Mouse (Mus musculus) heart, embryonic 12.5 days (tissue): ENCODE data around the gene B830017H08Rik. TPM values are rescaled to one million over a fixed set of nuclear protein-coding genes. Genes with fewer than 3 reads are reported as not detected.

Experiments
- ATAC-seq: fragments of 200-750 bp; cut with Nextera tagmentation; 2 replicates; pipeline ENCODE4 v1.8.0; 2017; ENCODE audit warnings: moderate TSS enrichment, moderate library complexity; ENCODE audit not compliant: insufficient number of reproducible peaks, low FRiP score
- H3K27ac ChIP-seq: fragments of 300-500 bp; sonication (generic); 2 replicates; pipeline ENCODE4 v1.5.1; 2016; ENCODE audit warnings: mild to moderate bottlenecking, moderate library complexity; ENCODE audit not compliant: poor library complexity, severe bottlenecking
- H3K27me3 ChIP-seq: fragments of 300-500 bp; sonication (generic); replicated peaks from 2 replicates; pipeline ENCODE4 v1.6.1; 2016; ENCODE audit warnings: mild to moderate bottlenecking, moderate library complexity
- H3K36me3 ChIP-seq: fragments of 300-500 bp; sonication (generic); 2 replicates; pipeline ENCODE4 v1.6.1; 2016; ENCODE audit warnings: mild to moderate bottlenecking, moderate library complexity
- H3K4me1 ChIP-seq: fragments of 300-500 bp; sonication (generic); replicated peaks from 2 replicates; pipeline ENCODE4 v1.6.1; 2016; ENCODE audit warnings: mild to moderate bottlenecking
- H3K4me2 ChIP-seq: fragments of 300-500 bp; sonication (generic); 2 replicates; pipeline ENCODE4 v1.6.1; 2016; ENCODE audit warnings: mild to moderate bottlenecking, moderate library complexity
- H3K4me3 ChIP-seq: fragments of 300-500 bp; sonication (generic); 2 replicates; pipeline ENCODE4 v1.5.1; 2016; ENCODE audit warnings: mild to moderate bottlenecking
- H3K9ac ChIP-seq: fragments of 300-500 bp; sonication (generic); 2 replicates; pipeline ENCODE4 v1.6.1; 2016; ENCODE audit warnings: mild to moderate bottlenecking, moderate library complexity
- H3K9me3 ChIP-seq: fragments of 300-500 bp; sonication (generic); replicated peaks from 2 replicates; pipeline ENCODE4 v1.6.1; 2016; ENCODE audit warnings: mild to moderate bottlenecking, moderate library complexity
- WGBS: fragments of 180-500 bp; shearing (Covaris S2); methylation state at CpG from one replicate; pipeline ENCODE4 v1.1.7; 2016; 5-methylcytosine and 5-hydroxymethylcytosine counted together
- polyA plus RNA-seq: library from polyadenylated mRNA; unstranded; fragments of >200 nt; fragmentation: Nextera tagmentation; extraction: Ambion mirVana; gene quantifications from 2 replicates; pipeline ENCODE4 v1.2.1, GENCODE M21; 2016

The B830017H08Rik gene
- polyA plus RNA-seq, 1 experiment from 2014 or later: not detected

- Histone ChIP-seq H3K4me1 (peaks cover 28% of the 10 kb centered on the region), H3K4me3 (no peak overlapping the region), H3K9ac (no peak overlapping the region), H3K4me2 (no peak overlapping the region), H3K27ac (no peak overlapping the region), H3K27me3 (no peaks in the 10 kb centered on the region), H3K9me3 (no peaks in the 10 kb centered on the region), H3K36me3 (0 out of 2 replicates have a peak, but pooled peaks cover 4% of the 10 kb centered on the region)
- no peak for ATAC-seq
- 54% methylated on average over 6 of the region's 6 CpGs for WGBS
These were observed 51.2 kb downstream of the B830017H08Rik start for GRCm38 (mm10) chr16:17884116-17884515.

Other genes with a start within 250 kb of the B830017H08Rik start
- 9.2 and 10.9 TPM in 2 replicates for gene Slc7a4, start 249.9 kb upstream of the B830017H08Rik start, polyA plus RNA-seq
- gene Smpd4, start 213.8 kb upstream of the B830017H08Rik start, polyA plus RNA-seq: 30.3 and 31.4 TPM in 2 replicates
- 4.4 and 5.5 TPM in 2 replicates for gene Ccdc74a, start 186.7 kb upstream of the B830017H08Rik start, polyA plus RNA-seq
- gene Med15, start 100.2 kb upstream of the B830017H08Rik start, polyA plus RNA-seq: 36.9 and 39.9 TPM in 2 replicates
- 42.7 and 44.4 TPM in 2 replicates for gene Klhl22, start 73.5 kb upstream of the B830017H08Rik start, polyA plus RNA-seq
- gene Scarf2, start 35.8 kb upstream of the B830017H08Rik start, polyA plus RNA-seq: 15.8 and 17.4 TPM in 2 replicates
- 1.5 and 1.7 TPM in 2 replicates for gene Car15, start 5.2 kb downstream of the B830017H08Rik start, polyA plus RNA-seq
- 0.19 and 0.32 TPM in 2 replicates for gene Gm20518, start 58.5 kb downstream of the B830017H08Rik start, polyA plus RNA-seq
- 0.04 and 0.05 TPM in 2 replicates for gene Tssk1, start 61.1 kb downstream of the B830017H08Rik start, polyA plus RNA-seq
- 54.5 and 56.8 TPM in 2 replicates for gene Dgcr2, start 65.4 kb downstream of the B830017H08Rik start, polyA plus RNA-seq
- gene Tssk2, start 65.5 kb downstream of the B830017H08Rik start, polyA plus RNA-seq: not detected in 2 replicates
- 30.2 and 31.6 TPM in 2 replicates for gene Ess2, start 78.2 kb downstream of the B830017H08Rik start, polyA plus RNA-seq
- gene Gsc2, start 81.9 kb downstream of the B830017H08Rik start, polyA plus RNA-seq: not detected in 2 replicates
- 37.6 and 37.8 TPM in 2 replicates for gene Slc25a1, start 95.1 kb downstream of the B830017H08Rik start, polyA plus RNA-seq
- gene Vpreb2, start 147.3 kb downstream of the B830017H08Rik start, polyA plus RNA-seq: not detected in 2 replicates
- 56.7 and 59.2 TPM in 2 replicates for gene Dgcr6, start 219.7 kb downstream of the B830017H08Rik start, polyA plus RNA-seq